Mouse (Mus musculus) heart, adult 10 weeks (tissue): Measurements from ENCODE around the gene Gm10130. TPM values are rescaled to one million over a fixed set of nuclear protein-coding genes. Genes with fewer than 3 reads are reported as not detected.

Experiments
- polyA plus RNA-seq: library from polyadenylated mRNA; stranded (reverse); fragments of 350-450 nt; fragmentation: Illumina TruSeq; extraction: RNeasy Lipid Tissue Mini Kit (QIAGEN cat#74804); gene quantifications from one replicate; pipeline ENCODE4 v1.2.3, GENCODE M21; 2014; ENCODE audit warnings: low read depth, low replicate concordance

Gm10130 gene
- not detected for polyA plus RNA-seq

GRCm38 (mm10) chr2:150323402-150323801, at the start of gene Gm10130:
Gm10130 (plus strand) TSS chr2:150323702.

DNA sequence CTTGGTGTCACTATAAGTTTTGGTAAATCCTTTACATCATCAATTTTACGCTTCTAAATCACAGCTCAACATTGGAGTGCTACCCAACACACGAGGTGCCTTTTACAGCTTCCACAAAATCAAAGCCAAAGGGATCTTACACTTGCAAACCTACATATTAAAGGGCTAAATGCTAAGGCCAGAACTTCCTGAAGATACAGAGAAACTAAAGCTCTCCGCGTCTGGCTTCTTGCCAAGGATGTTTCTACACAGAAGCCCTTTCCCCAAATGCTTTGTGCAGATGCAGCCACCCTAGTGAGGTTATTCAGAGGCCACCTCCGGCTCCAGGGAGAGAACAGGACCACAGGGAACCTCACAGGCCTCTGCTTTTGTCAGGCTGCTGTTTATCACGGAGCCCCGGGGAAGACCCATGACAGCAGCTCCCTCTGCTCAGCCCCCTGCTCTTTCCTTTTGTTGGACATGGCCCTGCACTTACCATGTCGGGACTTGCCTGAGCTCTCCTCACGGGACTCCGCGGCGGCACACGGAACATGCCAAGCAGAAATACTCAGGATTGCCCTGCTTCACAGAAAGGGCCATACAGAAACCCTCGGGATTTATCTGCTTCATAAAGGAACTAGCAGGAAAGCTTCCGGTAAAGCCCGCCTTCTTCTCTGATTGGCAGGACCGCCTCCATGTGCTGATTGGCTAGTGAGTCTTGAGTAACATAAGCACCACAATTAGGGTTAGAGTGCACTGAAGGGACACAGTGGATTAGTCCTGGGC, 38.8 kb downstream of the Gm10130 start, which contains the start of gene 3300002I08Rik:
3300002I08Rik (minus strand) TSS at position 653 of the 765 bp plus-strand sequence.

Other genes starting within 250 kb of the Gm10130 start
- gene Zfp120, start 187.0 kb upstream of the Gm10130 start, polyA plus RNA-seq, result 6.3 TPM
- not detected for gene Gm10770, start 144.0 kb upstream of the Gm10130 start, polyA plus RNA-seq
- gene Gm14139, start 141.9 kb upstream of the Gm10130 start, polyA plus RNA-seq, result not detected
- 1.0 TPM for gene Zfp937, start 105.6 kb upstream of the Gm10130 start, polyA plus RNA-seq
- gene Gm21994, start 68.1 kb upstream of the Gm10130 start, polyA plus RNA-seq, result 1.5 TPM
- gene Gm14124, start 66.2 kb upstream of the Gm10130 start, polyA plus RNA-seq, result not detected
- 2.5 TPM for gene 3300002I08Rik, start 39.1 kb downstream of the Gm10130 start, polyA plus RNA-seq
- gene Zfp442, start 127.8 kb downstream of the Gm10130 start, polyA plus RNA-seq, result 3.7 TPM
- gene Zfp345, start 161.4 kb downstream of the Gm10130 start, polyA plus RNA-seq, result not detected
- not detected for gene Cst7, start 246.7 kb downstream of the Gm10130 start, polyA plus RNA-seq